Mouse (Mus musculus): ENCODE results near the gene Lsm4. TPM values are rescaled to one million over a fixed set of nuclear protein-coding genes. Genes with fewer than 3 reads are reported as not detected.

Gene Lsm4
- polyA plus RNA-seq, 1 experiment from 2014 or later = 104 TPM

- Histone ChIP-seq H3K27ac (ENCODE audit: low read length) (no peak overlapping the region), H3K4me1 (ENCODE audit: control insufficient read depth, low read depth, low read length) (peaks cover 11% of the 10 kb centered on the region), H3K27me3 (ENCODE audit: control insufficient read depth, insufficient read depth, low read depth, low read length) (no peaks in the 10 kb centered on the region), H3K36me3 (ENCODE audit: control insufficient read depth, insufficient read depth) (no peaks in the 10 kb centered on the region), H3K4me3 (ENCODE audit: low read depth, low read length) (no peak overlapping the region), H3K4me2 (ENCODE audit: low read depth, low read length) (no peak overlapping the region), H3K9me3 (replicated peaks; ENCODE audit: control insufficient read depth, low read length) (no peaks in the 10 kb centered on the region; the same call in 1 of the 2 replicates), H3K9ac (ENCODE audit: low read depth, low read length) (no peak overlapping the region)
- WGBS (ENCODE audit: insufficient replicate concordance) = 66% methylated on average over 5 of the region's 5 CpGs
- peak; percentile 39; the same call in 1 of the 2 replicates for ATAC-seq (ENCODE audit: low read depth)
These were observed 6.0 kb upstream of the Lsm4 start for GRCm38 (mm10) chr8:70667071-70667470.

GRCm38 (mm10) chr8:70671615-70672324 lies 1.3 kb upstream of the Lsm4 start:
- H3K27me3 ChIP-seq (ENCODE audit: control insufficient read depth, insufficient read depth, low read depth, low read length) = no peaks in the 10 kb centered on the region
- H3K36me3 ChIP-seq (ENCODE audit: control insufficient read depth, insufficient read depth) = no peaks in the 10 kb centered on the region
- H3K9me3 ChIP-seq (replicated peaks; ENCODE audit: control insufficient read depth, low read length) = no peaks in the 10 kb centered on the region; the same call in 1 of the 2 replicates
- no peak overlapping the region for H3K4me2 ChIP-seq (ENCODE audit: low read depth, low read length)
- H3K4me3 ChIP-seq (ENCODE audit: low read depth, low read length) = no peak overlapping the region
- no peak for ATAC-seq (ENCODE audit: low read depth)
- no peak overlapping the region for H3K9ac ChIP-seq (ENCODE audit: low read depth, low read length)
- no peak overlapping the region; the same call in 1 of the 2 replicates for H3K27ac ChIP-seq (ENCODE audit: low read length)
- WGBS (ENCODE audit: insufficient replicate concordance) = 80% methylated on average over 10 of the region's 10 CpGs
- peaks cover 42% of the 10 kb centered on the region for H3K4me1 ChIP-seq (ENCODE audit: control insufficient read depth, low read depth, low read length)

- no peaks in the 10 kb centered on the region; the same call in 1 of the 2 replicates for H3K9me3 ChIP-seq (replicated peaks; ENCODE audit: control insufficient read depth, low read length)
- ATAC-seq (ENCODE audit: low read depth) = no peak; the same call in 1 of the 2 replicates
- H3K4me2 ChIP-seq (ENCODE audit: low read depth, low read length) = peak overlapping the region; percentile 94
- WGBS (ENCODE audit: insufficient replicate concordance) = 33% methylated on average over 19 of the region's 19 CpGs
- H3K9ac ChIP-seq (ENCODE audit: low read depth, low read length) = peak overlapping the region; percentile 76
- H3K4me1 ChIP-seq (ENCODE audit: control insufficient read depth, low read depth, low read length) = peaks cover 43% of the 10 kb centered on the region
- H3K36me3 ChIP-seq (ENCODE audit: control insufficient read depth, insufficient read depth) = no peaks in the 10 kb centered on the region
- H3K4me3 ChIP-seq (ENCODE audit: low read depth, low read length) = peak overlapping the region; percentile 83
- H3K27ac ChIP-seq (ENCODE audit: low read length) = peak overlapping the region; percentile 97
- H3K27me3 ChIP-seq (ENCODE audit: control insufficient read depth, insufficient read depth, low read depth, low read length) = no peaks in the 10 kb centered on the region
These were observed 546 bp upstream of the Lsm4 start for GRCm38 (mm10) chr8:70672325-70673078.

GRCm38 (mm10) chr8:70674109-70674508 lies 1.1 kb downstream of the Lsm4 start:
- WGBS (ENCODE audit: insufficient replicate concordance) = 54% methylated on average over 3 of the region's 3 CpGs
- peaks cover 58% of the 10 kb centered on the region for H3K4me1 ChIP-seq (ENCODE audit: control insufficient read depth, low read depth, low read length)
- peak overlapping the region; percentile 83 for H3K4me3 ChIP-seq (ENCODE audit: low read depth, low read length)
- peak overlapping the region; percentile 81 for H3K9ac ChIP-seq (ENCODE audit: low read depth, low read length)
- H3K27ac ChIP-seq (ENCODE audit: low read length) = peak overlapping the region; percentile 97
- no peaks in the 10 kb centered on the region for H3K9me3 ChIP-seq (replicated peaks; ENCODE audit: control insufficient read depth, low read length)
- H3K36me3 ChIP-seq (ENCODE audit: control insufficient read depth, insufficient read depth) = peaks cover 7% of the 10 kb centered on the region
- no peak for ATAC-seq (ENCODE audit: low read depth)
- H3K27me3 ChIP-seq (ENCODE audit: control insufficient read depth, insufficient read depth, low read depth, low read length) = no peaks in the 10 kb centered on the region
- H3K4me2 ChIP-seq (ENCODE audit: low read depth, low read length) = peak overlapping the region; percentile 94

GRCm38 (mm10) chr8:70674716-70675115 lies 1.7 kb downstream of the Lsm4 start:
- whole genome bisulfite sequencing (ENCODE audit: insufficient replicate concordance) = 20% methylated on average over 4 of the region's 4 CpGs
- peak overlapping the region; percentile 81 for H3K9ac ChIP-seq (ENCODE audit: low read depth, low read length)
- no peaks in the 10 kb centered on the region for H3K9me3 ChIP-seq (replicated peaks; ENCODE audit: control insufficient read depth, low read length)
- ATAC-seq (ENCODE audit: low read depth) = no peak
- H3K27ac ChIP-seq (ENCODE audit: low read length) = peak overlapping the region; percentile 97
- H3K36me3 ChIP-seq (ENCODE audit: control insufficient read depth, insufficient read depth) = peaks cover 7% of the 10 kb centered on the region
- H3K27me3 ChIP-seq (ENCODE audit: control insufficient read depth, insufficient read depth, low read depth, low read length) = no peaks in the 10 kb centered on the region
- H3K4me2 ChIP-seq (ENCODE audit: low read depth, low read length) = peak overlapping the region; percentile 94
- peaks cover 63% of the 10 kb centered on the region for H3K4me1 ChIP-seq (ENCODE audit: control insufficient read depth, low read depth, low read length)
- no peak overlapping the region for H3K4me3 ChIP-seq (ENCODE audit: low read depth, low read length)

- ATAC-seq (ENCODE audit: low read depth) = no peak
- H3K4me2 ChIP-seq (ENCODE audit: low read depth, low read length) = no peak overlapping the region
- peaks cover 67% of the 10 kb centered on the region for H3K4me1 ChIP-seq (ENCODE audit: control insufficient read depth, low read depth, low read length)
- WGBS (ENCODE audit: insufficient replicate concordance) = 20% methylated on average over 1 of the region's 1 CpGs
- no peaks in the 10 kb centered on the region for H3K9me3 ChIP-seq (replicated peaks; ENCODE audit: control insufficient read depth, low read length)
- H3K36me3 ChIP-seq (ENCODE audit: control insufficient read depth, insufficient read depth) = peaks cover 7% of the 10 kb centered on the region
- no peak overlapping the region for H3K9ac ChIP-seq (ENCODE audit: low read depth, low read length)
- no peak overlapping the region for H3K4me3 ChIP-seq (ENCODE audit: low read depth, low read length)
- H3K27me3 ChIP-seq (ENCODE audit: control insufficient read depth, insufficient read depth, low read depth, low read length) = no peaks in the 10 kb centered on the region
- peak overlapping the region; percentile 97 for H3K27ac ChIP-seq (ENCODE audit: low read length)
These were observed 2.3 kb downstream of the Lsm4 start for GRCm38 (mm10) chr8:70675336-70675735.

- WGBS (ENCODE audit: insufficient replicate concordance) = 78% methylated on average over 15 of the region's 15 CpGs
- Histone ChIP-seq H3K9ac (ENCODE audit: low read depth, low read length) (no peak overlapping the region), H3K4me3 (ENCODE audit: low read depth, low read length) (peak overlapping the region; percentile 7; the same call in 1 of the 2 replicates), H3K4me1 (ENCODE audit: control insufficient read depth, low read depth, low read length) (peaks cover 79% of the 10 kb centered on the region), H3K9me3 (replicated peaks; ENCODE audit: control insufficient read depth, low read length) (no peaks in the 10 kb centered on the region), H3K27ac (ENCODE audit: low read length) (peak overlapping the region; percentile 48), H3K27me3 (ENCODE audit: control insufficient read depth, insufficient read depth, low read depth, low read length) (no peaks in the 10 kb centered on the region), H3K4me2 (ENCODE audit: low read depth, low read length) (peak overlapping the region; percentile 49), H3K36me3 (ENCODE audit: control insufficient read depth, insufficient read depth) (peaks cover 7% of the 10 kb centered on the region)
- ATAC-seq (ENCODE audit: low read depth) = no peak
These were observed 4.5 kb downstream of the Lsm4 start for GRCm38 (mm10) chr8:70677451-70678080.

- no peaks in the 10 kb centered on the region for H3K9me3 ChIP-seq (replicated peaks; ENCODE audit: control insufficient read depth, low read length)
- H3K27me3 ChIP-seq (ENCODE audit: control insufficient read depth, insufficient read depth, low read depth, low read length) = no peaks in the 10 kb centered on the region
- no peak overlapping the region for H3K27ac ChIP-seq (ENCODE audit: low read length)
- no peak overlapping the region for H3K4me2 ChIP-seq (ENCODE audit: low read depth, low read length)
- H3K36me3 ChIP-seq (ENCODE audit: control insufficient read depth, insufficient read depth) = peaks cover 7% of the 10 kb centered on the region
- H3K4me3 ChIP-seq (ENCODE audit: low read depth, low read length) = no peak overlapping the region
- peaks cover 77% of the 10 kb centered on the region for H3K4me1 ChIP-seq (ENCODE audit: control insufficient read depth, low read depth, low read length)
- no peak for ATAC-seq (ENCODE audit: low read depth)
- H3K9ac ChIP-seq (ENCODE audit: low read depth, low read length) = no peak overlapping the region
These were observed 5.6 kb downstream of the Lsm4 start for GRCm38 (mm10) chr8:70678679-70679078.

Measured in liver, embryonic 16.5 days (tissue).